In the genomic region with DNA sequence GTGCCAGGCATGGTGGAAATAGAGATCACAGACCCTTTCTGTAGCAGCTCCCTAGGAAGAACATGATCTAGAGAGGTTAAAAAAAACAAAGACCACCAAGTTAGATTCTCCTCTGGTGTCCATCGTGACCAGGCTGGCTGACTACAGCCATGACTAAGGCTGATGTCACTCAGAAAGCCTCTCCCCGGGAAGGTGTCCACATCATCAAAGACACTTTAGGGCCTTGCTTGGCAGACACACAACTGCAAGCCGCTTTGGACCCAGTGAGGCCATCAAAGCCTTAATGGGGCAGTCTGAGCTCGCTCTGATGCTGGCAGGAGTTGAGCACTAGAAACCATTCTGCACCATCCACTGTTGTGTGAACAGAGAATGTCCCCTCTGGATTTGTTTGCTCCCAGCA, we compare ENCODE assay signal across 33 mouse cellular contexts. TPM values are rescaled to one million over a fixed set of nuclear protein-coding genes. Genes with fewer than 3 reads are reported as not detected.
DNase-seq lines count a peak whose midpoint lies in the region; TF ChIP-seq lines count a peak whose summit lies in the region.
"Had no signal": no experiment of that assay in that cellular context is flagged by ENCODE, and none has a peak within 500 bp of the region (broad histone marks: within the 10 kb centered on the region; RNA-seq: fewer than 3 reads in every experiment).

No protein-coding gene starts in this region.

- intact Hi-C loops in gastrocnemius, adult 2 months (cut with DNase I) = no loop called here

- H3K27me3 ChIP-seq in C2C12 (ENCODE audit: control insufficient read depth, insufficient read depth, insufficient read length) = peaks cover under 1% of the 10 kb centered on the region
- H3K27me3 ChIP-seq: embryonic facial prominence, embryonic 13.5 days; forebrain, embryonic 12.5 days; forebrain, embryonic 15.5 days; heart, embryonic 13.5 days; hindbrain, embryonic 15.5 days had no signal

- DNase-seq in adrenal gland, adult (ENCODE audit: inconsistent age in 2 of 2, low spot score in 1 of 2) = peak; percentile 49 to 70
- DNase-seq in adrenal gland, adult 18-20 months (ENCODE audit: low spot score in 2 of 2) = no peak
- DNase-seq in adrenal gland, postnatal 36 days = peak; percentile 46 to 48
- no peak for DNase-seq in adrenal gland, postnatal 10 days
- DNase-seq in gastrocnemius, adult 2 months = no peak
- DNase-seq: cerebellum, adult 11-12 months; cerebellum, adult 8-10 months; cerebellum, postnatal 10 days; cerebellum, postnatal 36 days; embryo, embryonic 11 days; gastrocnemius, postnatal 10 days; gastrocnemius, postnatal 36 days; heart, adult 2 months; heart, postnatal 14 days; heart, postnatal 4 days; kidney, adult 2 months had no signal

- no peak overlapping the region for H3ac ChIP-seq in C2C12 (ENCODE audit: control insufficient read depth, insufficient read length, low read depth)

- no peak overlapping the region for H3K27ac ChIP-seq in gastrocnemius, adult 2 months
- H3K27ac ChIP-seq: embryonic facial prominence, embryonic 10.5 days; embryonic facial prominence, embryonic 13.5 days; forebrain, embryonic 12.5 days; forebrain, embryonic 15.5 days; heart, adult 2 months; heart, embryonic 10.5 days; heart, embryonic 13.5 days; hindbrain, embryonic 15.5 days had no signal

- H3K36me3 ChIP-seq in C2C12 (ENCODE audit: control insufficient read depth, insufficient read depth) = no peaks in the 10 kb centered on the region
- H3K36me3 ChIP-seq: embryonic facial prominence, embryonic 10.5 days; embryonic facial prominence, embryonic 13.5 days; forebrain, embryonic 12.5 days; forebrain, embryonic 15.5 days; heart, embryonic 10.5 days; heart, embryonic 13.5 days; hindbrain, embryonic 15.5 days had no signal

- H3K79me3 ChIP-seq in C2C12 (ENCODE audit: low read depth) = no peaks in the 10 kb centered on the region

- peaks cover 3% of the 10 kb centered on the region for H3K79me2 ChIP-seq in C2C12 (ENCODE audit: control insufficient read depth, insufficient read depth)

- H3K4me3 ChIP-seq in C2C12 (ENCODE audit: insufficient read depth, poor library complexity, severe bottlenecking) = no peak overlapping the region
- H3K4me3 ChIP-seq in gastrocnemius, adult 2 months = no peak overlapping the region
- H3K4me3 ChIP-seq: embryonic facial prominence, embryonic 10.5 days; embryonic facial prominence, embryonic 13.5 days; erythroblast, embryonic 14.5 days; forebrain, embryonic 12.5 days; forebrain, embryonic 15.5 days; heart, adult 2 months; heart, embryonic 10.5 days; heart, embryonic 13.5 days; hindbrain, embryonic 15.5 days had no signal

- TF ChIP-seq CTCF in C2C12 (IDR thresholded peaks at IDR 0.05; ENCODE audit: control insufficient read depth, insufficient read depth, insufficient read length) = no peak
- TF ChIP-seq CTCF in gastrocnemius, adult 2 months (IDR thresholded peaks at IDR 0.05) = no peak

TF ChIP-seq in C2C12, 6 proteins besides CTCF, POLR2A, EP300 and RAD21:
- TF ChIP-seq USF1 (IDR thresholded peaks at IDR 0.05; ENCODE audit: low read depth) (peak; percentile 29), MYOD1 (IDR thresholded peaks at IDR 0.05; ENCODE audit: control insufficient read depth, insufficient read length, low read depth) (no peak)

RNA-seq across cellular contexts. Expression of gene Tmem95, which starts 5.4 kb away (rescaled TPM):
- total RNA-seq in adrenal gland, adult 18-20 months (2021) = not detected
- total RNA-seq in adrenal gland, postnatal 36 days (2021) = not detected
- total RNA-seq in adrenal gland, postnatal 10 days (2021) = not detected
- polyA plus RNA-seq in C2C12 (2012; fragmentation: generic; extraction: Trizol) = not detected
- not detected for total RNA-seq in gastrocnemius, adult 2 months (2021)
- total RNA-seq: ES-E14; gastrocnemius, postnatal 10 days; gastrocnemius, postnatal 36 days; granulocyte monocyte progenitor cell, adult 5-6 weeks; heart, adult 2 months; heart, postnatal 14 days; heart, postnatal 4 days had no signal
- polyA plus RNA-seq: brain, embryonic 14.5 days; cortical plate, adult 2 months; embryonic facial prominence, embryonic 10.5 days; embryonic facial prominence, embryonic 13.5 days; erythroblast, embryonic 14.5 days; forebrain, embryonic 12.5 days; forebrain, embryonic 15.5 days; heart, adult 2 months; heart, embryonic 10.5 days; heart, embryonic 13.5 days; heart, embryonic 16.5 days; hindbrain, embryonic 11.5 days; hindbrain, embryonic 15.5 days; intestine, postnatal 0 days; kidney, adult 2 months had no signal

RNA-seq across cellular contexts. Expression of gene Kctd11, which starts 8.8 kb away (rescaled TPM):
- total RNA-seq in adrenal gland, adult 18-20 months (2021) = 1 to 10 TPM; 3.6 to 6.0 TPM
- 1 to 10 TPM; 4.2 to 5.4 TPM for total RNA-seq in adrenal gland, postnatal 36 days (2021)
- 1 to 10 TPM; 4.1 to 4.2 TPM for total RNA-seq in adrenal gland, postnatal 10 days (2021)
- 17.2 TPM for polyA plus RNA-seq in C2C12 (2012; fragmentation: generic; extraction: Trizol)
- total RNA-seq in gastrocnemius, adult 2 months (2021) = 1 to 10 TPM; 1.3 to 1.7 TPM

RNA-seq across cellular contexts. Expression of gene Tnk1, which starts 13.9 kb away (rescaled TPM):
- total RNA-seq in adrenal gland, adult 18-20 months (2021) = under 1 TPM in 1 of 2 experiments, not detected in 1; 0.38 TPM
- total RNA-seq in adrenal gland, postnatal 36 days (2021) = not detected
- total RNA-seq in adrenal gland, postnatal 10 days (2021) = under 1 TPM; 0.12 to 0.24 TPM
- not detected for polyA plus RNA-seq in C2C12 (2012; fragmentation: generic; extraction: Trizol)
- total RNA-seq in gastrocnemius, adult 2 months (2021) = under 1 TPM in 1 of 2 experiments, not detected in 1; 0.11 TPM
- total RNA-seq: gastrocnemius, postnatal 36 days; granulocyte monocyte progenitor cell, adult 5-6 weeks; heart, adult 2 months; heart, postnatal 4 days had no signal
- polyA plus RNA-seq: Patski had no signal

RNA-seq across cellular contexts. Expression of gene Acap1, which starts 22.9 kb away (rescaled TPM):
- 1 to 10 TPM in 1 of 2 experiments, under 1 TPM in 1; 0.43 to 1.5 TPM for total RNA-seq in adrenal gland, adult 18-20 months (2021)
- under 1 TPM; 0.23 to 0.89 TPM for total RNA-seq in adrenal gland, postnatal 36 days (2021)
- 1 to 10 TPM; 4.3 to 4.7 TPM for total RNA-seq in adrenal gland, postnatal 10 days (2021)
- 0.21 TPM for polyA plus RNA-seq in C2C12 (2012; fragmentation: generic; extraction: Trizol)
- under 1 TPM in 1 of 2 experiments, not detected in 1; 0.08 TPM for total RNA-seq in gastrocnemius, adult 2 months (2021)

RNA-seq across cellular contexts. Expression of gene Plscr3, which starts 26.3 kb away (rescaled TPM):
- total RNA-seq in adrenal gland, adult 18-20 months (2021) = 10 to 100 TPM; 38.2 to 46.2 TPM
- 10 to 100 TPM; 49.3 to 50.4 TPM for total RNA-seq in adrenal gland, postnatal 36 days (2021)
- total RNA-seq in adrenal gland, postnatal 10 days (2021) = 10 to 100 TPM; 49.2 to 59.2 TPM
- 82.7 TPM for polyA plus RNA-seq in C2C12 (2012; fragmentation: generic; extraction: Trizol)
- 10 to 100 TPM in 1 of 2 experiments, 1 to 10 TPM in 1; 9.6 to 13.0 TPM for total RNA-seq in gastrocnemius, adult 2 months (2021)

Comparison
In these comparisons a context has a peak if more than half of its experiments do, and no peak if none do; other contexts are left out.
1. DNase-seq: peak in adrenal gland, adult (2 of 2) and adrenal gland, postnatal 36 days (2 of 2); none in adrenal gland, adult 18-20 months (0 of 2), adrenal gland, postnatal 10 days (single experiment) and gastrocnemius, adult 2 months (single experiment).